Mouse (Mus musculus) right cerebral cortex, postnatal 14 days (tissue): ENCODE results near the gene Kctd2.
"Not testable (repeated sequence)": the region's sequence is repeated elsewhere in the genome, so short reads cannot be mapped to it uniquely, and the experiment has no call there.

Experiments used
- DNase-seq: peaks from one replicate; pipeline ENCODE4 v3.0.0; 2022

Gene Kctd2

GRCm38 (mm10) chr11:115439906-115440595, 20.1 kb downstream of the Kctd2 start, which contains the start of gene Trim80:
Gene Trim80 (plus strand): TSS chr11:115440545.
- DNase-seq = no peak

DNA sequence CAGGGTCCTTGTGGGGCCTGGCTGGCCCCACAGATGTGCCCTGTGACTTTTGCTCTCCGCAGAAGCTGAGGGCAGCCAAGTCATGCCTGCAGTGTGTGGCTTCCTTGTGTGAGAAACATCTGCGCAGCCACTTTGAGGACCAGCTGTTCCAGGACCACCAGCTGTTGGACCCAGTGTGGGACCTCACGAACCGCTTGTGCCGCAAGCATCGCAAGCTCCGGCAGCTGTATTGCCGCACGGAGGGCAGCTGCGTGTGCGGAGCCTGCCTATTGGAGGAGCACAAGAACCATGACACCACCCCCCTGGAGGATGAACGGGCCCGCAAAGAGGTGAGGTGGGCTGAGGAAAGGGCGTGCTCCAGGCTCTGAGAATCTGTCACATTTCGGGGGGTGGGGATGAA, 21.5 kb downstream of the Kctd2 start:
- DNase-seq = no peak

GRCm38 (mm10) chr11:115446906-115447305, 27.0 kb downstream of the Kctd2 start:
- DNase-seq = no peak

DNA sequence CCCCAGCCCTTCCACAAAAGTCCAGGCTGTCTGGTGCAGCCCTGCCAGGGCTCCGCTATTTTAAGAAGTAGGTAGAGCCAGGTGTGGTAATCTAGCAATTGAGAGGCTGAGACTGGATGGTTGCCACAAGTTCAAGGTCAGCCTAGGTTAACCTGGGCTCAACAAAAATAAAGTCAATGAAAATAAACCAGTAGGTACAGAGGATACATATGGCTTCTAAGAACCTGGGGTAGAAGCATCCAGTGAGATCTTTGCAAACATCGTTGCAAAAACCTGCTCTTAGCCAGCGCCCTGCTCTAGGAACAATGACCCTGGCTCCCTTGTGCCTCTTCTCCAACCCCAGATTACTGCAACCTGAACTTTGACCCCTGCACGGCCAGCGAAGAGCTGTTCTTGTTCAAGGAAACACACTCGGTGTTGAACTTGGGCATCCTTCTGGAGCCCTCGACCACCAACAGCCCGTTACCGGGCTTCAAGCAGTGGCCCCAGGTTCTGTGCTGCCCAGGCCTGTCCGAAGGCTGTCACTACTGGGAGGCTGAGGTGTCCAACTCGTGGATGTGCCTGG, 27.5 kb downstream of the Kctd2 start:
- DNase-seq = no peak

- DNase-seq = no peak
These were observed 28.1 kb downstream of the Kctd2 start for GRCm38 (mm10) chr11:115448075-115448474.

GRCm38 (mm10) chr11:115448998-115449397, 29.1 kb downstream of the Kctd2 start:
- no peak for DNase-seq

DNA sequence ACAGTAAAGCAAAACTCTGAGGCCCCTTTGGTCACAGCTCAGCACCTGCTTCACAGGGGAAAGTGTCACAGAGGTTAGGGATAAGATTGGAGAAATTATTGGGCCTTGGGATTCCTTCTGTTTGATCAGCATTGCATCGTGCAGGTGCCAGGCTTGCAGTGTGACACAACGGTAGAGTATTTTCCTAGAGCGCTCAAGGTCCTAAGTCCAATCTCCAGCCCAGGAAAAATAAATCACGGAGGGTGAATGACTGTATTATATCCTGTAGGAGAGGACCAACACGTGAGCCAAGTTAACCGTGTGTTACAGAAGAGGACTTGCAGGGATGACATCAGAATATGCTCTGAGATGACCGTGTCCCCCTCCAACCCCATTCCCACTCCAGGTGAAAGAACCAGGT, 30.2 kb downstream of the Kctd2 start:
- no peak for DNase-seq

GRCm38 (mm10) chr11:115451781-115452241, 31.9 kb downstream of the Kctd2 start:
- DNase-seq = no peak

DNA sequence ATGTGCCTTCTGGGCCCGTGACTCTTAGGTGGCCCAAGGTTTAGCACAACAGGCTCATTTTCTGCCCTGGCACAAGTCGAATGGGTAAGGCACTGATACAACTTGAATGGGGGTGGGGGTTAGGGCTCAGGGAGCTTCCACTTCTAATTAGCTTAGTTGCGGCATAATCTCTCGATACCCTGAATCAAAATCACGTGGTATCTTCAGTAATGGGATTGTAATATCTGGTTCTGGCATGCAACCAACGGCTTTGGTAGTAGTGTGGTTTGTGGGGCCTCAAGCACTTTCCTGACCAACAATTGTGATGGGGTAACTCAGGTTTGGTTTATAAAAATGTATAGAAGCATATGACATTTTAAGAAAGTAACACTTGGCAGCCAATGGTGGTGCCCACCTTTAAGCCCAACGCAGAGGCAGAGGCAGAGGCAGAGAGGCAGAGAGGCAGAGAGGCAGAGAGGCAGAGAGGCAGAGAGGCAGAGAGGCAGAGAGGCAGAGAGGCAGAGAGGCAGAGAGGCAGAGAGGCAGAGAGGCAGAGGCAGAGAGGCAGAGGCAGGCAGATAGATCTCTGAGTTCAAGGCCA, 32.4 kb downstream of the Kctd2 start:
- DNase-seq = no peak

DNA sequence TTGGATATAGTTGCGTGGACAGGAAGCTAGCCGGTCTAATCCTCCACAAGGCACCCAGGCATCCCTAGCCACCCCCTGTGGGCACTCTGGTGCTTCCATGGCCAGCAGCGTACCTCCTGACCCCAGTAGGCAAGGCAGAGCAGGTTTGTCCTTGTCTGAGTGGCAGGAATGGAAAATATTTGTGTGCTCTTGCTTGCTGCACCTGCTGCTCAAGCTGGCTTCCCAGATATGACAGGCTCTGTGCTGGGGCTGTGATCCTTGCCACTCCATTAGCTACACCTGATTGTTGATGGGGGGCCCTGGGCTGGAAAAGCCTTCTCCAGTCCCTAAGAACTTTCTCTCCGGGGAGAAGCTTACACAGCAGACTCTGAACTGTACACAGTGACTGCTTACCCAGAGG, 33.4 kb downstream of the Kctd2 start:
- no peak for DNase-seq

DNA sequence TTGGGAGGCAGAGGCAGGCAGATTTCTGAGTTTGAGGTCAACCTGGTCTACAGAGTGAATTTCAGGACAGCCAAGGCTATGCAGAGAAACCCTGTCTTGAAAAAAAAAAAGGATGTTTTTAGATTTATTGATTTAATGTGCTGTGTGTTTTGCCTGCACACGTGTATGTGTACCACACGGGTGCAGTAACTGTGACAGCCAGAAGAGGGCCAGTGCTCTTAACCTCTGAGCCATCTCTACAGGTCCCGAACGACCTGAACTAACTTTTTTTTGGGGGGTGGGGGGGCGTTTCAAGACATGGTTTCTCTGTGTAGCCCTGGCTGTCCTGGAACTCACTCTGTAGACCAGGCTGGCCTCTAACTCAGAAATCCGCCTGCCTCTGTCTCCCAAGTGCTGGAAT, 34.9 kb downstream of the Kctd2 start:
- not testable (repeated sequence) for DNase-seq

GRCm38 (mm10) chr11:115455619-115456018, 35.7 kb downstream of the Kctd2 start:
- no peak for DNase-seq

DNA sequence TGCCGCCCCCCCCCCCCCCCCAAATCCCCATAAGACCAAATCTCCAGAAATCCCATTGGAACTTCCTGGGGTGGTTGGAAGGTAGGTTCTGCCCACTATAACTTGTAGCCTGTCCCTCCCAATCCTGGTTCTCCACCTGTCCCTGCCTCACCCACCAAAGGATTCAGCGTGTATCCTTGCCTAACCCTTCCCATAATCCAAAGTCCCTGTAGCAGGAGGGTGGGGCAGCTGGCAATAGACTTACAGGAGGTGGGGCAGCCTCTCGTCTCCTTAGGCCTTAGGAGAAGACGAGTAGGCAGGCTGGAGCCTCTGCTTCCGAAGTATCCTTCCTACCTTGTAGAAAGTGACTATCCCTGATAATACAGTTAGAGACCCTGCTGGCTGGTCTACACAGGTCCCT, 36.3 kb downstream of the Kctd2 start:
- DNase-seq = no peak

GRCm38 (mm10) chr11:115457405-115457804, 37.5 kb downstream of the Kctd2 start:
- no peak for DNase-seq

DNA sequence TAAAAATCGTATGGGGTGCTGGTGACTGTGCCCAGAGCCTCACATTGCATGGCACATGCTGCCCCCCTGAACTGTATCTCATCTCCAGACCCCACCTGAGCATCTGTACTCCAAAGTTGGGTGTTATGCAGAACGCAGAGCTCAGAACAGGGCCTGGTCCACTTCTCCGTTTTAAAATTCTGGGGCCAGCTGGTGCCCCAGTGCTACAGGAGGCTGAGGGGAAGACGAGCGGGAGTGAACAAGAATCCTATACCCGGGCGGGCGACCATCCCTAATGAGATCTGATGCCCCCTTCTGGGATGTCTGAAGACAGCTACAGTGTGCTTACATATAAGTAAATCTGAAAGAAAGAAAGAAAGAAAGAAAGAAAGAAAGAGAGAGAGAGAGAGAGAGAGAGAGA, 41.0 kb downstream of the Kctd2 start:
- no peak for DNase-seq

GRCm38 (mm10) chr11:115461846-115462242, 41.9 kb downstream of the Kctd2 start:
- no peak for DNase-seq

DNA sequence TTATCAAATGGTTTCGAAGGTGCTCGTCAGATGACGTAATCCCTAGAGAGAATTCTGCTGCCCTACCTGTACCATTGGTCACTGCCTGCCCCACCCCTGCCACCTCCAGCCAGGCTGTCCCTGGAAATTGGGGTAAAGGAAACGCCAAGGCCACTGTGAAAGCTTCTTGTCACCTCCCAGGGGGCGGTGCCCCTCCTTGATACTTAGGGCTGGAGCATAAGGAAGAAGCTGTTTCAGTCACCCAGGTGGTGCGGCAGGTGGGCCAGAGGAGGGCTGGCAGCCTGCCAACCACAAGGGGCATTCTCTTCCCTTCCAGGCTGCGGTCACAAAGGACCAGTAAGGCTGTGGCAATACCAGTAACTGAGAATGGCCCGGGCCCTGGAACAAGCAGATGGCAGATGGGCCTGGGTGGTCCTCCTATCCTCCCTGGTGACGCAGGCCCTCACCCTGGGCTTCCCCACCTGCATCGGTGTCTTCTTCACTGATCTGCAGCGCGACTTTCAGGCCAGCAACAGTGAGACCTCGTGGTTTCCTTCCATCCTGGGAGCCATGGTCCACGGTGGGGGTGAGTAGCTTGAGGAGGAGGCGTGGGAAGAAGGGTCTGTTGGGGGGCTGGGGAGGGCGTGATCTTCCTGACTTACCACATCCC, 42.4 kb downstream of the Kctd2 start, which contains the start of gene Slc16a5:
Gene Slc16a5, plus strand, starts transcription at position 232 of the 649 bp plus-strand sequence.
- DNase-seq = no peak

- no peak for DNase-seq
These were observed 43.5 kb downstream of the Kctd2 start for GRCm38 (mm10) chr11:115463397-115463796.

DNA sequence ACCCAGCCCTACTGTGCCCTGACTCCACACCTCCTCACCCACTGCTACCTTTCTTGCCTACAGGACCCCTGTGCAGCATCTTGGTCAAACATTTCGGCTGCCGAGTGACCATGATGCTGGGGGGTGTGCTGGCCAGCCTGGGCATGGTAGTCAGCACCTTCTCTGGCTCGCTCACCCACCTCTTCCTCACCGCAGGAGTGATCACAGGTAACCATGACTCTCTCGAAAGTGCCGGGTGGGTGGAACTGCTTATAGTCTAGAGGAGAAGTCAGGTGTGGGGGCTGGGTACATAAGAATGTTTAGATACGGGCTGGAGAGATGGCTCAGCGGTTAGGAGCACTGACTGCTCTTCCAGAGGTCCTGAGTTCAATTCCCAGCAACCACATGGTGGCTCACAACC, 44.9 kb downstream of the Kctd2 start:
- DNase-seq = no peak

GRCm38 (mm10) chr11:115467217-115467618, 47.3 kb downstream of the Kctd2 start:
- no peak for DNase-seq

DNA sequence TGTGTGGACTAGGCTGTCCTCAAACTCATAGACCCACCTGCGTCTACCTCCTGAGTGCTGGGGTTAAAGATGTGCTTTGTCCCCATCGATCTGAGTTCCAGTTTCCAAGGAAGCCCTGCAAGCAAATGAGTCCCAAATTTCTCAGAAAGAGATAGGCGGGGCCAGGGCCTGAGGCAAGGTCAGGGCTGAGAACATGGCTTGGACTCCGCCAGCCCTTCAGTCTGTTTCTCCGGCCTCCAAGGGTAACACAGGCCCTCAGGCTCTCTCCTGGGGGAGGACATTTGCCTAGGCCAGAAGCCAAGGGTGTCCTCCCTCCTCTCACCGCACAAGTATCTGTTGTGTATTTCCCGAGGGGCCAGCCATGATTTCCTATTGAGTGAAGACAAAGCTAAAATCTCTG, 52.3 kb downstream of the Kctd2 start:
- no peak for DNase-seq

DNA sequence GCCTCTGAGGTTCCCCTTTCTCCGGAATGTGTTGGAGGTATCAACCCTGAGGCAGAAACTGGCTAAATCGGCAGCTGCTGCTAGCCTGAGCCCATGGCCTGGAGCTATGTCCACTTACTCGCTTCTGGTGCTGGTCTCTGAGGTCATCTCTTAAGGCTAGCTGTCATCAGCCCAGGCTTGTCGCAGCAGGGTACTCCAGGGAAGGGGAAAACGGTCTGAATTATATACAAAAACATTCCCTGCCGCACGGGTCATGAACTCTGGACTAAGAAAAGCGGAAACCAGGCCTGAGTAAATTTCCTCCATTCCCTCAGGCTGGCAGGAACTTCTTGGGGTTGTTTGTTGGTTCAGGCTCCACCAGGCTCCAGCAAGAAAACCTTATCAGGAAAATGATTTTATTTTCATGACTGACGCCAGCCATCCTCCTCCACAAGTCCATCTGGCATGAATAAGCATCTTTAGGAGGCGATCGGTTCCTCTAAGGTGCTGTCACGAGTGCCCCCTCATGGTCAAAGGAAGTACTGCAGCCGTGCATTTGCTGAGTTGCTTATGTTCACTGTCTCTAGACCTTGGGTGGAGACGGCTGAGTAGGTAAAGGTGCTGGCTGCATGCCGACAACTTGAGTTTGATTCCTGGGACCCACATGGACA, 53.8 kb downstream of the Kctd2 start:
- DNase-seq = peak; percentile 93
